Mouse (Mus musculus): ENCODE results near the gene Ddx23. TPM values are rescaled to one million over a fixed set of nuclear protein-coding genes. Genes with fewer than 3 reads are reported as not detected.
A peak's percentile ranks its signal among the peaks of the same experiment; 100 is the strongest.

Gene Ddx23
- polyA plus RNA-seq, 1 experiment from 2014 or later = 24.9 TPM

DNA sequence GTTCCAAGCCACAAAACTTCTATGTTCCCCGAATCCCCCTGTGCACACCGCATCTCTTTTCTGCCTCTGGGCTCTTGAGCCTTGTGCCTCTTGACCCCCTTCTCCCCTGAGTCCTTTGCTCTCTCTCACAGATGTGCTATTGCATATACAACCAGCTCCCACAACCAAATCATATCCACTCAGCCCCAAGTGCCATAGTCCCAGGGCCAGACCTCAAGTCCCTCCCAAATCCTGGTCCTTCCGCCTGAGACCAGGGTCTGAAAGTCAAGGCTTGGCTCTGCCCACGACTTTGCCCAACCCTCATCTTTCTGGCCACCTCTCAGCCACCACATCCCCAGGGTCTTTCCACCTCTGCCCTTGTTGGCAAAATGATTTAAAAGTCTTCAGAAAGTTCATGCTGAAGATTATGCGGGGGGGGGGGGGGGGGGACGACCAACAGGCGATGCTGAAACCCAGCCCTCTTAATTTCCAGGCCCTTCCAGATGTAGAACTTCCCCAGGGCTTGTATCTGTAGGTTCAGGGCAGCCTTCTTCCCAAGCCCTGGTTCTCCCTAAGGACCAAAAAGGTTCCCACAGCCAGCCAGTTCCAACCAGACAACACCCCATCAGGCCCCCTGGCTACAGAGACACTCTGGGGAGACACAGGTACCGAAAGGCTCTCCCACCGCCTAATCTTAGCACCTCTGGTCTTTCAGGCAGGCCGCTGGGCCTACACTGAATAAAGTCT lies 54.5 kb downstream of the Ddx23 start:
- ATAC-seq (ENCODE audit: low read depth) = no peak
- Histone ChIP-seq H3K36me3 (ENCODE audit: control insufficient read depth, insufficient read depth, low read length) (peaks cover 13% of the 10 kb centered on the region), H3K4me3 (ENCODE audit: low read depth, low read length) (peak overlapping the region; percentile 68), H3K4me1 (ENCODE audit: control insufficient read depth, insufficient read depth, low read length) (peaks cover 21% of the 10 kb centered on the region), H3K9me3 (ENCODE audit: control insufficient read depth, low read length) (no peaks in the 10 kb centered on the region), H3K4me2 (ENCODE audit: low read depth, low read length) (peak overlapping the region; percentile 83), H3K27ac (ENCODE audit: low read depth, low read length) (no peak overlapping the region), H3K27me3 (ENCODE audit: control insufficient read depth, insufficient read depth, low read length) (no peaks in the 10 kb centered on the region), H3K9ac (replicated peaks; ENCODE audit: low read depth, low read length) (peak overlapping the region; percentile 88)
- 17% methylated on average over 7 of the region's 10 CpGs for WGBS

DNA sequence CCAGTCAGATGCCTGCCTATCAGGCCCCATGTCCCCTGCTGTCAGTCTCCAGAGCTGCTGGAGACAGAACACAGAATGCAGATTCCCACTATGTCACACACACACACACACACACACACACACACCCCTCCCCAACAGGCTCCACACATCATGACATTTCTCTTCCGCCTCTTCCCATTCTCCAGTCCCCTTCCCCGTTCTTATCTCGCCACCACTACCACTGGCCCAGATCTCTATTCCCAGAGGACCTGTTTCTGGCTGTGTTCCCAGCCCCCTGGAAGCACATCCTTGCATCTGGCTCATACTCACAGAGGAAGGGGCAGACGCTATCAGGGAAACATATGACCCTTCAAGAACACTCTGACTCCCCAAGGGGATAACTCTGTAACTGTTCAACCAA lies 55.1 kb downstream of the Ddx23 start:
- no peaks in the 10 kb centered on the region for H3K27me3 ChIP-seq (ENCODE audit: control insufficient read depth, insufficient read depth, low read length)
- H3K27ac ChIP-seq (ENCODE audit: low read depth, low read length) = no peak overlapping the region
- ATAC-seq (ENCODE audit: low read depth) = no peak
- H3K4me2 ChIP-seq (ENCODE audit: low read depth, low read length) = peak overlapping the region; percentile 83; the same call in 1 of the 2 replicates
- peaks cover 26% of the 10 kb centered on the region for H3K4me1 ChIP-seq (ENCODE audit: control insufficient read depth, insufficient read depth, low read length)
- peaks cover 14% of the 10 kb centered on the region for H3K36me3 ChIP-seq (ENCODE audit: control insufficient read depth, insufficient read depth, low read length)
- WGBS = 10% methylated on average over 4 of the region's 4 CpGs
- no peaks in the 10 kb centered on the region for H3K9me3 ChIP-seq (ENCODE audit: control insufficient read depth, low read length)
- peak overlapping the region; percentile 68 for H3K4me3 ChIP-seq (ENCODE audit: low read depth, low read length)
- no peak overlapping the region for H3K9ac ChIP-seq (replicated peaks; ENCODE audit: low read depth, low read length)

- Histone ChIP-seq H3K36me3 (ENCODE audit: control insufficient read depth, insufficient read depth, low read length) (peaks cover 14% of the 10 kb centered on the region), H3K4me3 (ENCODE audit: low read depth, low read length) (no peak overlapping the region), H3K9me3 (ENCODE audit: control insufficient read depth, low read length) (no peaks in the 10 kb centered on the region), H3K9ac (replicated peaks; ENCODE audit: low read depth, low read length) (0 out of 2 replicates have a peak overlapping the region, but pooled peaks have one; percentile 12), H3K27ac (ENCODE audit: low read depth, low read length) (no peak overlapping the region), H3K27me3 (ENCODE audit: control insufficient read depth, insufficient read depth, low read length) (no peaks in the 10 kb centered on the region), H3K4me1 (ENCODE audit: control insufficient read depth, insufficient read depth, low read length) (peaks cover 26% of the 10 kb centered on the region), H3K4me2 (ENCODE audit: low read depth, low read length) (no peak overlapping the region)
- ATAC-seq (ENCODE audit: low read depth) = no peak
- 74% methylated on average over 9 of the region's 9 CpGs for WGBS
Measured at GRCm38 (mm10) chr15:98606739-98607138, 56.0 kb downstream of the Ddx23 start.

DNA sequence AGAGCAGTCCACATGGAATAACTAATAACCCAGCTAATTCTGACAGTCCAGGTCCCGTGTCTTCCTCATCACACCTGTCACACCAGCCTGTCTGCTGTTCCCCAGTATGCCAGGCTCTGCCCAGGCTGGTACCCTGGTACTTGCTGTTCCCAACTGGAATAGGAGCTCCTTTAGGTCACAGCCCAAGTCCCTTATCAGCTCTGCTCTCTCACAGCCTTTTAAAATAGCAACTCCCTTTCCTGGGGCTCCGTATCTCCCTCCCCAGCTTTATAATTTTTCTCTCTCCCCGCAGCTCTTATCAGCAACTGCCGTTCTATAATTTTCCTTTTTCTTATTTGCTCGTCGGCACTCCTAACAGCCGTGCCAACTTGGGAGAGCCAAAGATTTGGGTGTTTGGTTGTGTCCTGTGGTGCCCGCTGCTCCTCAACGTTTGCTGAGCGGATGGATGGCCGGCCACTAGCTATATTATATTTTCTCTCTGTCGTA lies 56.6 kb downstream of the Ddx23 start:
- H3K9ac ChIP-seq (replicated peaks; ENCODE audit: low read depth, low read length) = no peak overlapping the region
- WGBS = 91% methylated on average over 12 of the region's 12 CpGs
- no peak overlapping the region for H3K4me3 ChIP-seq (ENCODE audit: low read depth, low read length)
- no peak for ATAC-seq (ENCODE audit: low read depth)
- H3K27ac ChIP-seq (ENCODE audit: low read depth, low read length) = no peak overlapping the region
- no peaks in the 10 kb centered on the region for H3K9me3 ChIP-seq (ENCODE audit: control insufficient read depth, low read length)
- H3K4me1 ChIP-seq (ENCODE audit: control insufficient read depth, insufficient read depth, low read length) = peaks cover 26% of the 10 kb centered on the region
- no peak overlapping the region for H3K4me2 ChIP-seq (ENCODE audit: low read depth, low read length)
- no peaks in the 10 kb centered on the region for H3K27me3 ChIP-seq (ENCODE audit: control insufficient read depth, insufficient read depth, low read length)
- peaks cover 14% of the 10 kb centered on the region for H3K36me3 ChIP-seq (ENCODE audit: control insufficient read depth, insufficient read depth, low read length)

DNA sequence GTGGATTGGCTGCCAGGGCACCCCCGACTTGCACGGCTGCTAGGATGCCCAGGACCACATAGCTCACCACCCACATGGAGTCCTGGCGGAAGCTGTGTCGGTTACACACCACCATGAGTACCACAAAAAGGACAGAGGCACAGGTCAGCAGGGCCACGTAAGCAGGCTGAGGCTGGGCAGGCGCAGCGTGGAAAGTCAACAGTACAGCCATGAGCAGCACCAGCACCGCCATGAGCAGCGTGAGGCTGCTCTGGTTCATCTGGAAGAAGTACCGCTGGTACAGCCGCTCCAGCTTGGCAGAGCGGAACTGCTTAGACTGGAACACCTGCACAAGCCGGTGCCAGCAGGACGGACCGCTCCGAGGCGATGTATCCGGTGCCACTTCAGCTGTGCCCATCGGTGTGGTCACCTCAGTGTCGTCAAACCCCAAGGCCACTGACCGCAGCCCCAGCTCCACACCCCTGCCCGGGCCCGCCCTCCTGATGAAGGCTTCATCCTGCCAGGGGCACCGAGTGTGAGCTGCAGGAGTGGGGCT lies 58.6 kb downstream of the Ddx23 start:
- no peak overlapping the region for H3K4me2 ChIP-seq (ENCODE audit: low read depth, low read length)
- H3K4me1 ChIP-seq (ENCODE audit: control insufficient read depth, insufficient read depth, low read length) = peaks cover 26% of the 10 kb centered on the region
- WGBS = 94% methylated on average over 24 of the region's 24 CpGs
- ATAC-seq (ENCODE audit: low read depth) = no peak
- H3K9me3 ChIP-seq (ENCODE audit: control insufficient read depth, low read length) = no peaks in the 10 kb centered on the region
- no peak overlapping the region for H3K9ac ChIP-seq (replicated peaks; ENCODE audit: low read depth, low read length)
- H3K36me3 ChIP-seq (ENCODE audit: control insufficient read depth, insufficient read depth, low read length) = peaks cover 17% of the 10 kb centered on the region
- H3K27me3 ChIP-seq (ENCODE audit: control insufficient read depth, insufficient read depth, low read length) = no peaks in the 10 kb centered on the region
- H3K27ac ChIP-seq (ENCODE audit: low read depth, low read length) = no peak overlapping the region
- no peak overlapping the region for H3K4me3 ChIP-seq (ENCODE audit: low read depth, low read length)

DNA sequence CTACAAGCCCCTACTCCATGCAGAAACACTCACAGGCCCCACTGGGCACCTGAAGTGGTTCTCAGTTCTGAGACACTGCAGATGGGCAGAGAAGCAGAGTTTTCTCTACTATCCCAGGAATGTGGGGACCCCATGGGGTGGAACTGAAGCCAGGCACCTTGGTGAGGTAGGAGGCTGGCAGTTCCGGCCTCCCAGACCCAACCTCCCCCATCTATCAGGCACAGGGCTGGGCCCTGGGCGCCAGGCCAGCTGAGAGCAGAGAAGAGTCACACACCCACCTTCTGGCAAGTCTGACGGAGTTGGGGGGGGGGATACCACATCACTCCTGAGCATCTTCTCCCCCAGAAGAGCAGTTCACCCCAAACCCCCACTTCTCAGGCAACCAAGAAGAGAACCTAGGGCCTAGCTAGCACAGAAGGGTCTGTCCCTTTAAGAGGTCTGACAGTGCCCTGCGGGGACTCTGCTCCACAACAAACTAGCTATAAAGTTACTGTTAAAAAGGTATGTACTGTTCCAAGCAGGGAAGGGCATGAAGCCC lies 59.7 kb downstream of the Ddx23 start:
- 62% methylated on average over 4 of the region's 4 CpGs for WGBS
- Histone ChIP-seq H3K9me3 (ENCODE audit: control insufficient read depth, low read length) (no peaks in the 10 kb centered on the region), H3K4me1 (ENCODE audit: control insufficient read depth, insufficient read depth, low read length) (peaks cover 19% of the 10 kb centered on the region), H3K27me3 (ENCODE audit: control insufficient read depth, insufficient read depth, low read length) (no peaks in the 10 kb centered on the region), H3K4me2 (ENCODE audit: low read depth, low read length) (no peak overlapping the region), H3K4me3 (ENCODE audit: low read depth, low read length) (no peak overlapping the region), H3K27ac (ENCODE audit: low read depth, low read length) (no peak overlapping the region), H3K9ac (replicated peaks; ENCODE audit: low read depth, low read length) (no peak overlapping the region), H3K36me3 (ENCODE audit: control insufficient read depth, insufficient read depth, low read length) (peaks cover 21% of the 10 kb centered on the region)
- ATAC-seq (ENCODE audit: low read depth) = no peak

GRCm38 (mm10) chr15:98602191-98602881 lies 60.4 kb downstream of the Ddx23 start:
- H3K4me3 ChIP-seq (ENCODE audit: low read depth, low read length) = no peak overlapping the region
- no peak overlapping the region for H3K4me2 ChIP-seq (ENCODE audit: low read depth, low read length)
- H3K27ac ChIP-seq (ENCODE audit: low read depth, low read length) = no peak overlapping the region
- H3K36me3 ChIP-seq (ENCODE audit: control insufficient read depth, insufficient read depth, low read length) = peaks cover 27% of the 10 kb centered on the region
- H3K4me1 ChIP-seq (ENCODE audit: control insufficient read depth, insufficient read depth, low read length) = peaks cover 13% of the 10 kb centered on the region
- no peak for ATAC-seq (ENCODE audit: low read depth)
- H3K9me3 ChIP-seq (ENCODE audit: control insufficient read depth, low read length) = no peaks in the 10 kb centered on the region
- 65% methylated on average over 13 of the region's 13 CpGs for WGBS
- no peaks in the 10 kb centered on the region for H3K27me3 ChIP-seq (ENCODE audit: control insufficient read depth, insufficient read depth, low read length)
- H3K9ac ChIP-seq (replicated peaks; ENCODE audit: low read depth, low read length) = no peak overlapping the region

DNA sequence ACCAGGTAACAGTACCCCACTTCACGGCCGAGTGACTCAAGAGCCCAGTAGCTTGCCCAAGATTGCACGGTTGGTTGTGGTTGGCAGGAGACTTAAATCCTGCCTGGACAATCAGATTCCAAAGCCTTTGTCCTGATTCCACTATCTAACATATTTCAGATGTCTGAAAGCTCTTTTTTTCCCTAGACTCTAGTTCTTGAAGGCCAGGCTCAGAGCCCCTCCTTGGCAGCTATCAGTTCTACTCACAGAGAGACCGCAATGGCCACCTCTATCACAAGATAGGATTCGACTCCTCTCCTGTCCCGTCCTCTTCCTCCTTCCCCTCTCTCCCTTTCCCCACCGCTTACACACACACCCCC lies 60.9 kb downstream of the Ddx23 start:
- no peak overlapping the region for H3K27ac ChIP-seq (ENCODE audit: low read depth, low read length)
- no peaks in the 10 kb centered on the region for H3K27me3 ChIP-seq (ENCODE audit: control insufficient read depth, insufficient read depth, low read length)
- no peak for ATAC-seq (ENCODE audit: low read depth)
- peaks cover 7% of the 10 kb centered on the region for H3K4me1 ChIP-seq (ENCODE audit: control insufficient read depth, insufficient read depth, low read length)
- no peaks in the 10 kb centered on the region for H3K9me3 ChIP-seq (ENCODE audit: control insufficient read depth, low read length)
- no peak overlapping the region for H3K9ac ChIP-seq (replicated peaks; ENCODE audit: low read depth, low read length)
- WGBS = 86% methylated on average over 7 of the region's 7 CpGs
- H3K4me2 ChIP-seq (ENCODE audit: low read depth, low read length) = no peak overlapping the region
- H3K4me3 ChIP-seq (ENCODE audit: low read depth, low read length) = no peak overlapping the region
- H3K36me3 ChIP-seq (ENCODE audit: control insufficient read depth, insufficient read depth, low read length) = peaks cover 32% of the 10 kb centered on the region

Data from neural tube, embryonic 14.5 days (tissue).